Mouse (Mus musculus) gastrocnemius, postnatal 4 days (tissue): ENCODE measurements at regions not wholly inside any gene's neighbourhood (a gene's known extent, or its start where the extent isn't known, plus 50 kb on each side); places are given as distances from the start of the nearest gene placed in this dataset.

ENCODE experiments used
- DNase-seq, 2 experiments: peaks; one replicate each; pipeline ENCODE4 v3.0.0; 2021 to 2022; ENCODE audit warnings: low spot score in 2 of 2, mixed read lengths in 2 of 2

- DNase-seq, result peak; percentile 5 to 18
Observed at GRCm38 (mm10) chr7:59711741-59712140, 293.1 kb downstream of the Snurf start.
